Mouse (Mus musculus): ENCODE data around the gene Lyrm9. TPM values are rescaled to one million over a fixed set of nuclear protein-coding genes. Genes with fewer than 3 reads are reported as not detected.

The Lyrm9 gene
- polyA plus RNA-seq (2015; fragmentation: Nextera tagmentation; extraction: Ambion mirVana) = 15.6 and 20.4 TPM in 2 replicates

DNA sequence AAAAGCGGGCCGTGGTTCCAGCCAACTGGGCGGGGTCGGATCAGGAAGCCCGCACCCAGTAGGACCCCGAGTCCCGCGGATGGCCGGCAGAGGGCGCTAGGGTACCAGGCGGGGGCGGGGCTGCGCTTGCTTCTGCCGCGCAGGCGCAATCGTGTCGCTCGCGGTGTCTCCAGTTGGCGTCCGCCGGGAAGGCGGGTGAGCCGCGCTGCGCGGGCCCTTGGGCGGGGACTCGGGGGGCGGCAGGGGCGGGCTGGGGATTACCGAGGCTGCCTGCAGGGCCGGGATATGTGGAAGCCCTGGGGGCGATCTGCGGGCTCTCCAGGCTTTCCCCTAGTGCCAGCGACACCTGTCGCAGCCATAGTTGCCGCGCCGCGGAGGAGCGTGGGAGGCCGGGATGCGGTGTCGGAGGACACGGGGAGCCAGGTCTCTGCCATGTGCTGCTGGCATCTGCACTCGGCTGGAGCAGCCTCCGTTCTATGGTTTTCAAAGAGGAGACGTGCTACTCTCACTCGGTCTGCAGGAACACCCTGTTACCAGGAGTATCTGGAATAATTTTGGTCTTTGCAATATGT lies at the start of gene Lyrm9:
Gene Lyrm9, plus strand, starts transcription at position 143 of the 572 bp plus-strand sequence.
- under 1% methylated on average over 49 of the region's 51 CpGs for WGBS
- ATAC-seq = peak; percentile 81
- Histone ChIP-seq H3K4me2 (replicated peaks; ENCODE audit: low read depth) (peak within 1 kb of the TSS; percentile 81), H3K4me1 (replicated peaks; ENCODE audit: control insufficient read depth, insufficient read depth, low read length) (no peaks in the 10 kb centered on the region), H3K36me3 (ENCODE audit: control insufficient read depth, insufficient read depth) (no peaks in the 10 kb centered on the region), H3K9me3 (ENCODE audit: control insufficient read depth) (no peaks in the 10 kb centered on the region), H3K4me3 (ENCODE audit: low read depth, low read length) (peak within 1 kb of the TSS; percentile 66), H3K27me3 (replicated peaks; ENCODE audit: control insufficient read depth, insufficient read depth, low read length) (no peaks in the 10 kb centered on the region), H3K27ac (ENCODE audit: low read depth, low read length) (no peak within 1 kb of the TSS), H3K9ac (ENCODE audit: low read depth, low read length) (peak within 1 kb of the TSS; percentile 71)
- TF ChIP-seq CTCF (IDR thresholded peaks at IDR 0.05; ENCODE audit: low read depth) = peak; percentile 98

DNA sequence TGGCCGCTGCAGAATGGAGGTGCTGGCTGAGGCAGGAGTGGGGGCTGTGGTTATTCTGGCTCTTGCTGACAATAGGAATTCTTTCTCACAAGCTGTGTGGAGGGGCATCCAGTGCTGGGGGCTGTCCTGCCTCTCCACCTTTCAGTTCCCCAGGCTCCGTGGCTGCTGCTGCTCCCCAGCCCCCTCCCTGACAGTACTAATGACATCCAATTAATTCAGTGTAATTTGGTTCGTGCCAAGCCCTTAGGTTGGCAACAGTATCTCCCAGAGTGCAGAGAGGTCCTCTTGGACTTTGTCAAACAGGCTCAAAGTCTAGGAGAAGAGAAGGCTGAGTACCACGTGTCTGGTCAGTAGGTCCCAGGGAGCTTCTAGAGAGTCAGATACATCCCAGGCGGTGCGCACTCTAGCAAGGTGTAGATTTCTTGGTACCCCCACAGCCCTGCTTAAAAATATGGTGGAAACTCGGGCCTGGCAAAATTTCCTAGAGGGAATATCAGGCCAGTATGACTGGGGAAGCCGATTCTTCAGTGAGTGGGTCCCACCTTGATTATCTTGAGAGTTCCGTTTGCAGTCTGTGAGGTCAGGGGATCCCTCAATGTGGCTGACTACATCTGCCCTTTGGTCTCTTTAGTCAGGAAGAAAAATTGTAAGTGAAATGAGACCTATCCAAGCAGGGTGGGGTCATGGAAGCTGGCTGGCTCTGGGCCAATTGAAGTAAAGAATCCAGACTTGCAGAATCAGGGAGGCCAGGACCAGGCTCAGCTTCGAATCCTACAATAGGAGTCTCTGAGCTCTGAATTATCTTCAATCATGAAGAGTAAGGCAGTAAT lies 48.3 kb upstream of the Lyrm9 start:
- H3K4me1 ChIP-seq (replicated peaks; ENCODE audit: control insufficient read depth, insufficient read depth, low read length) = no peaks in the 10 kb centered on the region; the same call in 1 of the 2 replicates
- ATAC-seq = peak; percentile 92
- TF ChIP-seq CTCF (IDR thresholded peaks at IDR 0.05; ENCODE audit: low read depth) = no peak
- H3K9me3 ChIP-seq (ENCODE audit: control insufficient read depth) = no peaks in the 10 kb centered on the region
- peak overlapping the region; percentile 46 for H3K27ac ChIP-seq (ENCODE audit: low read depth, low read length)
- H3K36me3 ChIP-seq (ENCODE audit: control insufficient read depth, insufficient read depth) = no peaks in the 10 kb centered on the region
- no peak overlapping the region for H3K9ac ChIP-seq (ENCODE audit: low read depth, low read length)
- no peaks in the 10 kb centered on the region; the same call in 1 of the 2 replicates for H3K27me3 ChIP-seq (replicated peaks; ENCODE audit: control insufficient read depth, insufficient read depth, low read length)
- WGBS = 42% methylated on average over 10 of the region's 10 CpGs
- H3K4me3 ChIP-seq (ENCODE audit: low read depth, low read length) = no peak overlapping the region
- H3K4me2 ChIP-seq (replicated peaks; ENCODE audit: low read depth) = no peak overlapping the region

DNA sequence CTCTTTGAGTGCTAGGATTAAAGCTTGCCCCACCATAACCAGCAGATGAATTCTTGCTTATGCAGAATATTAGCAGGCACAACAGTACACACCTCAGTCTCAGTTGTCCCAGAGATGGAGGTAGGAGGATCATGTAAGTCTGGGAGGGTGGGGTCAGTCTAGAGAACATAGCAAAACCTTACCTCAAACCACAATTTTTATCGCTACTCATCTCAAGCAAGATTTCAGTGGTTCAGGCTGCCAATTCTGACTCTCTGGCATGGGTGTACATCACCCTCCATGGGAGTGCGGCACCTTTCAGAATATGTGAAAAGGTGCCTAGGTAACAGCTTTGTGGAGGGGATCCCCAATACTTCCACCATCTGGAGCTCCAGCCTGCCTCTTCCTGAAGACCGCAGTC lies 46.4 kb upstream of the Lyrm9 start:
- 97% methylated on average over 3 of the region's 3 CpGs for WGBS
- no peaks in the 10 kb centered on the region for H3K4me1 ChIP-seq (replicated peaks; ENCODE audit: control insufficient read depth, insufficient read depth, low read length)

DNA sequence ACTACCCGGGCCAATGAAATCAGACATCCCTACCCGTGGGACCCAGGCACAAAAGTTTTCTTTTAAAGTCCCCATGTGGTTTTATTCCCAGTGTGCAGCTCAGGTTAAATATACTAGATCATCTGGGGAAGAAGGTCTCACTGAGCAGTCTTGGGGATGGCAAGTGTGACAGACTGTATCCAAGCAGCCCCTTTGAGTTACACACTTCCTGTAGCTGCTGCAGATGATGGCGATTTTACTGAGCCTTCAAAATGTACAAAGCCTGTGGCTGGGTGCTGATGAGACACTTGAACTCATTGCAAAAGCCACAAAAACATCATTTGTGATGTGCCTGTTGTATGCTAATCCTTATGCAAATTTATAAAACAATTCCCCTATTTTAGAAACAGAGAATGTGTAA lies 45.8 kb upstream of the Lyrm9 start:
- Histone ChIP-seq H3K4me1 (replicated peaks; ENCODE audit: control insufficient read depth, insufficient read depth, low read length) (no peaks in the 10 kb centered on the region), H3K4me2 (replicated peaks; ENCODE audit: low read depth) (no peak overlapping the region), H3K36me3 (ENCODE audit: control insufficient read depth, insufficient read depth) (no peaks in the 10 kb centered on the region), H3K27ac (ENCODE audit: low read depth, low read length) (no peak overlapping the region), H3K9me3 (ENCODE audit: control insufficient read depth) (no peaks in the 10 kb centered on the region), H3K27me3 (replicated peaks; ENCODE audit: control insufficient read depth, insufficient read depth, low read length) (no peaks in the 10 kb centered on the region; the same call in 1 of the 2 replicates), H3K9ac (ENCODE audit: low read depth, low read length) (no peak overlapping the region), H3K4me3 (ENCODE audit: low read depth, low read length) (no peak overlapping the region)
- no peak for ATAC-seq
- no peak for TF ChIP-seq CTCF (IDR thresholded peaks at IDR 0.05; ENCODE audit: low read depth)
- 77% methylated on average over 3 of the region's 3 CpGs for whole genome bisulfite sequencing

More for the DNA sequence above, 46.4 kb upstream of the Lyrm9 start:
- H3K27ac ChIP-seq (ENCODE audit: low read depth, low read length) = no peak overlapping the region
- no peak overlapping the region for H3K4me3 ChIP-seq (ENCODE audit: low read depth, low read length)
- ATAC-seq = no peak
- H3K27me3 ChIP-seq (replicated peaks; ENCODE audit: control insufficient read depth, insufficient read depth, low read length) = no peaks in the 10 kb centered on the region; the same call in 1 of the 2 replicates
- no peak for TF ChIP-seq CTCF (IDR thresholded peaks at IDR 0.05; ENCODE audit: low read depth)
- no peak overlapping the region for H3K9ac ChIP-seq (ENCODE audit: low read depth, low read length)
- no peak overlapping the region for H3K4me2 ChIP-seq (replicated peaks; ENCODE audit: low read depth)
- H3K36me3 ChIP-seq (ENCODE audit: control insufficient read depth, insufficient read depth) = no peaks in the 10 kb centered on the region
- no peaks in the 10 kb centered on the region for H3K9me3 ChIP-seq (ENCODE audit: control insufficient read depth)

DNA sequence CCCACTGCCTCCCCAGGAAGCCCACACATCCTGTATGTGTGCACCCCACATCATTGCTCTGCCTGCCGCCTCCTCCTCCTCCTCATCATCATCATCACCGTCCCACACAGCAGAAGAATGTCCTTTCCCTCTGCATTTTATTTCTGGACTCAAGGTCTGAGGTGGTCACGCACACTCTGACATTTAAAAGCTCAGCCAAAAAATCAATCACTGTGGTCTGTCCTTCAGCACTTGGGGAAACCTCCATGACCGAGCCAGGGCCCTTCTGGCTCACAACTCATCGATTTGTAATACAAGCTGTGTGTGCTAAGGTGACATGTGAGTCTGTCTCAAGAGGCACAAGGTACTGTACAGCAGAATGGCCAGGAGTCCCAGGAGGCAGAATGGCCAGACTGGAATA lies 44.1 kb upstream of the Lyrm9 start:
- 80% methylated on average over 5 of the region's 5 CpGs for WGBS

DNA sequence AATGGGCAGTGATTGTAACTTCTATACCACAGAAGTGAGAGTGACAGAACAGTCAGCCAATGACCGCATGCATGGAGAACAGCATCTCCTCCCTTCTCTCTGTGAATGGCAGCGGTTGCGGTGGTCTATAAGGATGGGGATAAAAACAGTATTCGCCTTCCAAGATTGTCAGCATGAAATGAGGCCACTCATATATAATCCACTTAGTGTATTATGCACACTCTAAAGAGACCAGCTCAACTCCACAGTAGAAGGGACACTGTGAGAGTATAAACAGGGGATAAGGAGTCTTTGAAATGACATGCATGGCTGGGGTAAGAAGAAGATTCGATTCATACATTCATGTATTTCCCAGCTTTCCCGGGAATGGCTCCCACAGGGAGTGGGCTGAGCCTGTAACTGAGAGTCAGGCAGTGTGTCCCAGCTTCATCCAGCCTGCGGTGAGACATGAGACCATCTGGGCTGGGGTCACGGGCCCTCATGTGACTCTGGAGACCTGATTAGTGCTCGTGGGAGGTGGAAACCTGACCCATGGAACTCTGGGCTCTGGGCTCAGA lies 43.5 kb upstream of the Lyrm9 start:
- TF ChIP-seq CTCF (IDR thresholded peaks at IDR 0.05; ENCODE audit: low read depth) = no peak
- Histone ChIP-seq H3K4me2 (replicated peaks; ENCODE audit: low read depth) (no peak overlapping the region), H3K27me3 (replicated peaks; ENCODE audit: control insufficient read depth, insufficient read depth, low read length) (no peaks in the 10 kb centered on the region; the same call in 1 of the 2 replicates), H3K9ac (ENCODE audit: low read depth, low read length) (no peak overlapping the region), H3K36me3 (ENCODE audit: control insufficient read depth, insufficient read depth) (no peaks in the 10 kb centered on the region), H3K9me3 (ENCODE audit: control insufficient read depth) (no peaks in the 10 kb centered on the region), H3K4me1 (replicated peaks; ENCODE audit: control insufficient read depth, insufficient read depth, low read length) (no peaks in the 10 kb centered on the region), H3K27ac (ENCODE audit: low read depth, low read length) (no peak overlapping the region), H3K4me3 (ENCODE audit: low read depth, low read length) (no peak overlapping the region)
- ATAC-seq = no peak
- 75% methylated on average over 9 of the region's 9 CpGs for WGBS

More for the DNA sequence above, 44.1 kb upstream of the Lyrm9 start:
- Histone ChIP-seq H3K4me3 (ENCODE audit: low read depth, low read length) (no peak overlapping the region), H3K4me2 (replicated peaks; ENCODE audit: low read depth) (no peak overlapping the region), H3K9me3 (ENCODE audit: control insufficient read depth) (no peaks in the 10 kb centered on the region), H3K4me1 (replicated peaks; ENCODE audit: control insufficient read depth, insufficient read depth, low read length) (no peaks in the 10 kb centered on the region), H3K9ac (ENCODE audit: low read depth, low read length) (no peak overlapping the region), H3K27ac (ENCODE audit: low read depth, low read length) (no peak overlapping the region), H3K27me3 (replicated peaks; ENCODE audit: control insufficient read depth, insufficient read depth, low read length) (no peaks in the 10 kb centered on the region; the same call in 1 of the 2 replicates), H3K36me3 (ENCODE audit: control insufficient read depth, insufficient read depth) (no peaks in the 10 kb centered on the region)
- no peak for TF ChIP-seq CTCF (IDR thresholded peaks at IDR 0.05; ENCODE audit: low read depth)
- no peak for ATAC-seq

Measured in intestine, postnatal 0 days (tissue).